Mouse (Mus musculus) G1E (cell line): ENCODE data around the gene Cpeb4.

Experiments used
- CTCF ChIP-seq: IDR thresholded peaks from 2 replicates; pipeline ENCODE4 v1.5.1; 2012; ENCODE audit warnings: low read depth, low read length, inconsistent platforms, mixed read lengths
- GATA1 ChIP-seq: IDR thresholded peaks from 2 replicates; pipeline ENCODE4 v1.6.1; 2012; ENCODE audit warnings: borderline replicate concordance, low read length, inconsistent platforms, mixed read lengths
- GATA2 ChIP-seq: IDR thresholded peaks from 2 replicates; pipeline ENCODE4 v1.6.1; 2012; ENCODE audit warnings: low read depth, low read length, inconsistent platforms, borderline replicate concordance
- POLR2AphosphoS5 ChIP-seq: IDR thresholded peaks from 2 replicates; pipeline ENCODE4 v1.6.1; 2012; ENCODE audit warnings: low read depth, low read length, inconsistent platforms; ENCODE audit not compliant: insufficient replicate concordance
- TAL1 ChIP-seq: conservative IDR thresholded peaks from 2 replicates; pipeline ENCODE4 v1.6.1; 2012; ENCODE audit warnings: low read depth, low read length, inconsistent platforms, mixed read lengths

DNA sequence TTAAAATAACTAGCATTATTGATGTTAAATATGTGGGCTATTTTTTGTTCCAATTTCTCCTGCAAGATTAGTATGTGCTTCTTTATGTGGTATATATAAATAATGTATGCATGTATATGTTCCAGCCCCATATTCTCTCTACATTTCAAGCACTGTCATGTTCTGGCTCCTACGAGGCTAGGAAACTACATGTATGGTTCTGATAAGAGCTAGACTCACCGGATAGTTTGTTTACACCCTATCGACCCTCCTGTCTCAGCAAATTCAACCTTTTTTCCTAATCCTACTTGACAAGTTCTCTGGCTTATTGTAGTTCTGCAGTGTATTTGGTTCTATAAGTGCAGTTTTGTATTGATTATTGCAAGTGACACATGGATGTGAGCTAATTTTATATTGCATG, 36.7 kb upstream of the Cpeb4 start:
- no peak for TF ChIP-seq CTCF
- TF ChIP-seq TAL1: no peak
- TF ChIP-seq GATA1: no peak
- no peak for TF ChIP-seq POLR2AphosphoS5
- no peak for TF ChIP-seq GATA2
